Mouse (Mus musculus): Measurements from ENCODE around the gene Pdcl3.
"Not testable (repeated sequence)": the region's sequence is repeated elsewhere in the genome, so short reads cannot be mapped to it uniquely, and the experiment has no call there.

Gene Pdcl3

DNA sequence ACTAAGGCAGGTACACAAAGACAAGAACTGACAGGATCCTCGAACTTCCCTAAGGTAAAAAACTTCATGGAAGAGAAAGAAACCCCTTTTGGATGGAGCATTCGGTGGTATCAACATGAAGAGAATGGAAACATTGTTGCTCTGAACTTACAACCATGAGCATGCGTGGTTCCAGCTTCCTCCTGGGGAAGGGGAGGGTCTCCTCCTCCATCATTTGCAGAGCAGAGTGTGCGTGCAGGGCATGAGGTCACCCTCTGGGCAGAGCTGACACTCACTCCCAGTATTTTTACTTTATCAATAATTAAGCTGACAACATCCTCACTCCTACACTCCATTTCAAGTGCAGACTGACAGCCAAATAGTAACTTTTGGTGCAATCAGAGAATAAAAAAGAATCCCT, 32.5 kb downstream of the Pdcl3 start:
- DNase-seq (ENCODE audit: low read depth, low spot score), result no peak

DNA sequence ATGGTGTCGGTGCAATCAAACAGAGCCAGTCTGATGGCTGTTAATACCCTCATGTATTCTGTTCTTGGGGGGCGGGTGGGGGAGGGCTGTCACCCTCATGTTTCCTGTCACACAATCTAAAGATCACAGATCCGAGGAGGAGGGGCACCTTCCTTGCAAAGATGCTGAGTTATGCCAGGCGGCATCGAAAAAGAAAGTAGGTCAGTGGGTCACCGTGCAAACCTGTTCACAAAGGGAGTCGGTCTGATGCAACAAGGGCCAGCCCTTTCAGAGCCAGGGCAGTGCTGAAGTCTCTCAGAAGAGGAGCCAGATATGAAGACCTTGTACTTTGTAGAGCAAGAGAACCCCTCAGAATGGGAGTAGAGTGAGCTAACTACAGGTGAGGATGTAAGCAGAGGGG, 39.7 kb downstream of the Pdcl3 start:
- peak; percentile 27 for DNase-seq (ENCODE audit: low read depth, low spot score)

GRCm38 (mm10) chr1:39025840-39026239, 40.4 kb downstream of the Pdcl3 start:
- no peak for DNase-seq (ENCODE audit: low read depth, low spot score)

- DNase-seq (ENCODE audit: low read depth, low spot score), result no peak
Observed at GRCm38 (mm10) chr1:39029176-39029575, 43.8 kb downstream of the Pdcl3 start.

- DNase-seq (ENCODE audit: low read depth, low spot score), result peak; percentile 63
Observed at GRCm38 (mm10) chr1:39030108-39030507, 44.7 kb downstream of the Pdcl3 start.

GRCm38 (mm10) chr1:39035817-39036216, 50.4 kb downstream of the Pdcl3 start:
- DNase-seq (ENCODE audit: low read depth, low spot score), result no peak

DNA sequence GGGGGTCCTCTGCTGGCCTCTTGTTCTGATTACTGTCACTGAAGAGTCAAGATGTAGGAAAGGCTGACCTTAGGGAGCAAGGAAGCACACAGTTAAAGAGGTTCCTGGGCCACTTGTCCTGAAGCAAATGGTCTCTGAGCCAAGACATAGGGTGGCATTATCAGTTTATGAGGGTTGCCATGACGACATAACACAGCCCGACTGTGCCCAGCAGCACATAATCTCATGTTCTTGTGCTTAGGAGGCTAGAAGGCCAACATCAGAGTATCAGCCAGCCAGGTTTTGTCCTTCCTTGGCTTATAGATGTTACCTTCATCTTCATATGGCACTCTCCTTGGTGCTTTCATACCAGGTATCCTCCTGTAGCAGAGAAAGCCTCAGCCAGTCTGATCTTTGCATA, 56.8 kb downstream of the Pdcl3 start:
- DNase-seq (ENCODE audit: low read depth, low spot score), result no peak

GRCm38 (mm10) chr1:39044442-39044841, 59.0 kb downstream of the Pdcl3 start:
- not testable (repeated sequence) for DNase-seq (ENCODE audit: low read depth, low spot score)

DNA sequence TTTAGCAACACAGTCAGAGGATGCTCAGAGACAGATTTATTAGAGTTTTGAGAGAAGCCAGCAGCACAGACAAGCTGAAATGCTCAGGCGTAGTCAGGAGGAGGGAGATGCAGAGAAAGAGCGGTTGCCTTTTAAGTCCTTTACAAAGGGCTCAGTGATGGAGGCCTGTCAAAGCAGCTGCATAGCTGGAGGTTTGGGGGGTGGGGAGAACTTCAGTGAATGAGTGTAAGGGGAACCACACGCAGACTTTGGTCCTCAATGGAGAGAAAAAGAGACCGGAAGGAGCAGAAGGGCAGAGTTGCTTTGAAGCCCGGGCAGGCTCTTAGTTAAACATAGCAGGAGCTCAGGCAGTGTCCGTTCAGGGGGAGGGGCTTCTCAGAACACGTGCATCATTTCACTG, 61.3 kb downstream of the Pdcl3 start:
- no peak for DNase-seq (ENCODE audit: low read depth, low spot score)

Data from A20 (cell line).